Mouse (Mus musculus) heart, postnatal 0 days (tissue): ENCODE results near the gene Klhl8. TPM values are rescaled to one million over a fixed set of nuclear protein-coding genes. Genes with fewer than 3 reads are reported as not detected.

Experiments used
- ATAC-seq: fragments of 200-750 bp; cut with Nextera tagmentation; 2 replicates; pipeline ENCODE4 v1.8.0; 2017; ENCODE audit warnings: low read depth, moderate number of reproducible peaks, moderate library complexity; ENCODE audit not compliant: insufficient read depth
- DNase-seq: peaks from one replicate; pipeline ENCODE4 v3.0.0-alpha.2; 2016; ENCODE audit warnings: low spot score
- H3K27ac ChIP-seq: fragments of 300-500 bp; sonication (generic); 2 replicates; pipeline ENCODE4 v1.5.1; 2014; ENCODE audit warnings: low read depth, mild to moderate bottlenecking
- H3K27me3 ChIP-seq: fragments of 300-500 bp; sonication (generic); 2 replicates; pipeline ENCODE4 v1.6.1; 2014; ENCODE audit warnings: low read length, mixed read lengths; ENCODE audit not compliant: control insufficient read depth, insufficient read depth
- H3K36me3 ChIP-seq: fragments of 300-500 bp; sonication (generic); replicated peaks from 2 replicates; pipeline ENCODE4 v1.6.1; 2014; ENCODE audit warnings: low read length, mixed read lengths; ENCODE audit not compliant: control insufficient read depth, insufficient read depth
- H3K4me1 ChIP-seq: fragments of 300-500 bp; sonication (generic); 2 replicates; pipeline ENCODE4 v1.6.1; 2014; ENCODE audit warnings: antibody characterized with exemption; ENCODE audit not compliant: control insufficient read depth, insufficient read depth
- H3K4me2 ChIP-seq: fragments of 300-500 bp; sonication (generic); 2 replicates; pipeline ENCODE4 v1.6.1; 2014; ENCODE audit warnings: low read depth, mild to moderate bottlenecking, low read length, moderate library complexity
- H3K4me3 ChIP-seq: fragments of 300-500 bp; sonication (generic); 2 replicates; pipeline ENCODE4 v1.5.1; 2014; ENCODE audit warnings: low read depth, low read length
- H3K9ac ChIP-seq: fragments of 300-500 bp; sonication (generic); replicated peaks from 2 replicates; pipeline ENCODE4 v1.6.1; 2014; ENCODE audit warnings: low read depth, low read length, mixed read lengths
- H3K9me3 ChIP-seq: fragments of 300-500 bp; sonication (generic); replicated peaks from 2 replicates; pipeline ENCODE4 v1.6.1; 2016; ENCODE audit warnings: low read length; ENCODE audit not compliant: control insufficient read depth
- CTCF ChIP-seq: IDR thresholded peaks from 2 replicates; pipeline ENCODE4 v1.5.1; 2016; ENCODE audit warnings: antibody characterized with exemption, control low read depth, low read depth
- EP300 ChIP-seq: IDR thresholded peaks from 2 replicates; pipeline ENCODE4 v1.6.1; 2016; ENCODE audit warnings: antibody characterized with exemption, low read depth
- WGBS: fragments of 180-500 bp; shearing (Covaris S2); extraction: QIAGEN DNeasy Blood & Tissue Kit; methylation state at CpG from one replicate; pipeline ENCODE4 v1.1.7; 2014; 5-methylcytosine and 5-hydroxymethylcytosine counted together
- polyA plus RNA-seq: library from polyadenylated mRNA; unstranded; fragments of >200 nt; fragmentation: Nextera tagmentation; extraction: Ambion mirVana; gene quantifications from 2 replicates; pipeline ENCODE4 v1.2.1, GENCODE M21; 2015
- total RNA-seq: library from RNA; depleted of rRNA; stranded (reverse); fragments of >200 nt; gene quantifications from 2 replicates; pipeline ENCODE4 v1.2.3, GENCODE M21; 2014; ENCODE audit warnings: low replicate concordance

The Klhl8 gene
- total and polyA plus RNA-seq, 2 experiments from 2014 or later = 10.9 to 12.8 TPM

DNA sequence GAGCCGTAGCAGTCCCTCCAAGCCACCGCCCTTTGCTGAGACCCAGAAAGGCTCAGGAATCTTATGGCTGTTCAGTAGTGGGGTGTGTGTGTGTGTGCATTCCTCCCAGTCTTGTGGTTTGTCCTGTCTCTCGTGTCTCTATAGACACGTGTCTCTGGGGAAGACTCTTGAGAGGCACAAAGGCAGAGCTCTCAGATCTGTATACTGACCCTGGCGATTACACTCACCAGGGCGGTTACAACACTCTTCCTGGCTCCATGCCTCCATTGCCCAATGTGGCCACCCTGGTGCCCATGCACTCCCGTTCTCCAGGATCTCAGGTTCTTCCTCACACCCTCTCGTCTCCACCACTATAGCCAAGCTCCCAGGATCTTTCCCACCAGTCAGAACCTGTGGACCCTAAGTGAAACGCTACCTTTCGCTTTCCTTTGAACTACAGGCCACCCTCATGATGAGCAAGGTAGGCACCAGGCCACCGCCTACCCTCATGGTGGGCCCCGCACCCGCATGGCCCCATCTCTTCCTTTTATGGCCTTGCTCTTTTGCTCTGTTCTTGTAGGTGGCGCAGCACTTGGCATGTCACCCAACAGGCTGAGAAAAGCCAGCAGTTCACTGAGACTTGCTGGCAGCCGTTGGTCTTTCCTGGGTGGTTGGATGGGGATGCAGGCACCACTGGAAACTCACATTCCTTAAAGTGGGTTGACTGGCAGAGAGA, 72.4 kb downstream of the Klhl8 start:
- Histone ChIP-seq H3K4me1 (peaks cover 19% of the 10 kb centered on the region), H3K4me3 (no peak overlapping the region), H3K27ac (peak overlapping the region; percentile 70), H3K9ac (no peak overlapping the region), H3K9me3 (no peaks in the 10 kb centered on the region), H3K27me3 (no peaks in the 10 kb centered on the region), H3K4me2 (no peak overlapping the region), H3K36me3 (peaks cover 47% of the 10 kb centered on the region)
- DNase-seq (peak; percentile 70), ATAC-seq (peak; percentile 78)
- WGBS = 75% methylated on average over 15 of the region's 15 CpGs
- TF ChIP-seq EP300 (no peak), CTCF (no peak)

GRCm38 (mm10) chr5:103836148-103836784, 74.8 kb downstream of the Klhl8 start:
- DNase-seq (no peak), ATAC-seq (no peak)
- H3K27me3 ChIP-seq = no peaks in the 10 kb centered on the region
- H3K4me2 ChIP-seq = no peak overlapping the region
- H3K9ac ChIP-seq = no peak overlapping the region
- H3K4me3 ChIP-seq = no peak overlapping the region
- TF ChIP-seq EP300 = no peak
- no peak for TF ChIP-seq CTCF
- H3K36me3 ChIP-seq = peaks cover 43% of the 10 kb centered on the region
- peaks cover 19% of the 10 kb centered on the region for H3K4me1 ChIP-seq
- H3K9me3 ChIP-seq = no peaks in the 10 kb centered on the region
- WGBS = 53% methylated on average over 10 of the region's 11 CpGs
- H3K27ac ChIP-seq = no peak overlapping the region

DNA sequence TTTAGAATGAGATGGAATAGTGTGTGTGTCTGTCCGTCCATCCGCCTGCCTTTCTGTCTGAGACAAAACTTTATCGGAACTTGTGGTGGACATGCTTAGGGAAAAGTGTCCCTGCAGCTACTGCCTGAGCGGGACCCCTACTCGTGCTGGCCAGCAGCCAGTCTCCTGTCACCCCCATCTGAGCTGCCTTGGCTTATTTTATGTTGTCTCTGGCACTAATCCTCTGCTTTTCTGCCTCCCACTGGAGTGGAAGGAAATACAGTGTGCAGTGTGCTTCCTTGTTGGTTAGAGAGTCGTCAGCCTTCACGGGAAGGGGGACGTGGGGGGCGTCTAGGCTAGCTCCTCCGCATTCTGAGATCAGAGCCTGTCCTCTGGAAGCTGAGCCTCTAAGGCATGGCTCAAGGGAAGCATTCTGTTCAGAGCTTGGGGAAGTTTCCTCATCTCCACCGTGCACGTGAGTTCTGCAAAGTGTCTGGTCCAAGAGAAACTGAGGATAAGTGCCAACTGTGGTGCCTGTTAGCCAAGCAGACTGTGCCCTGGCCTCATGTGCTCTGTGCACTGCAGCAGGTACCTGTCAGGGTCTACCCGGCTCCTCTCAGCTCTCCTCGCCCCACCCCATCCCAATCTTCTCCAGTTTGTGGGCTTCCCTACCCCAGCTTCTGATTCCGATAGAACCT, 75.5 kb downstream of the Klhl8 start:
- Histone ChIP-seq H3K27me3 (no peaks in the 10 kb centered on the region), H3K9ac (no peak overlapping the region), H3K27ac (no peak overlapping the region), H3K4me3 (no peak overlapping the region), H3K4me1 (peaks cover 19% of the 10 kb centered on the region), H3K9me3 (no peaks in the 10 kb centered on the region), H3K36me3 (peaks cover 39% of the 10 kb centered on the region), H3K4me2 (no peak overlapping the region)
- no peak for TF ChIP-seq CTCF
- 60% methylated on average over 15 of the region's 15 CpGs for WGBS
- DNase-seq = no peak
- no peak for ATAC-seq

DNA sequence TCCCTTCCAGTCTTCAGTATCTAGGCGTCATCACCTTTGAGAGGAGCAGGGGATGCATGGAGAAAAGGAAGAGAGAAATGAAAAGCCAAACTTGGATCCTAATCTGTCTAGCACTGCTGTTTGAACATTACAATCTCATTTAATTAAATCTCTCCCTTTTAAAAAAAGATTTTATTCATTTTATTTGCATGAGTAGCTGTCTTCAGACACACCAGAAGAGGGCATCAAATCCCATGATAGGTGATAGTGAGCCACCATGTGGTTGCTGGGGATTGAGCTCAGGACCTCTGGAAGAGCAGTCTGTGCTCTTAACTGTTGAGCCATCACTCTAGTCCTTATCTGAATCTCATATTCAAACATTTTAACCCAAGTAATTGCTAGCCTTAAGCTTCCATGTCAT, 80.2 kb downstream of the Klhl8 start:
- no peaks in the 10 kb centered on the region for H3K27me3 ChIP-seq
- WGBS = 95% methylated on average over 1 of the region's 1 CpGs
- no peak overlapping the region for H3K9ac ChIP-seq
- peaks cover 53% of the 10 kb centered on the region for H3K36me3 ChIP-seq
- H3K27ac ChIP-seq = no peak overlapping the region
- no peak overlapping the region for H3K4me2 ChIP-seq
- ATAC-seq = no peak
- no peaks in the 10 kb centered on the region for H3K9me3 ChIP-seq
- no peak for TF ChIP-seq EP300
- TF ChIP-seq CTCF = no peak
- DNase-seq = no peak
- peaks cover 24% of the 10 kb centered on the region for H3K4me1 ChIP-seq
- H3K4me3 ChIP-seq = no peak overlapping the region

GRCm38 (mm10) chr5:103829158-103829557, 81.9 kb downstream of the Klhl8 start:
- Histone ChIP-seq H3K4me1 (peaks cover 20% of the 10 kb centered on the region), H3K9ac (0 out of 2 replicates have a peak overlapping the region, but pooled peaks have one; percentile 19), H3K4me3 (no peak overlapping the region), H3K27me3 (no peaks in the 10 kb centered on the region), H3K27ac (peak overlapping the region; percentile 87), H3K36me3 (peaks cover 42% of the 10 kb centered on the region), H3K4me2 (no peak overlapping the region), H3K9me3 (no peaks in the 10 kb centered on the region)
- 52% methylated on average over 12 of the region's 12 CpGs for WGBS
- no peak for DNase-seq
- ATAC-seq = 0 out of 2 replicates have a peak, but pooled peaks have one; percentile 3
- TF ChIP-seq CTCF (no peak), EP300 (no peak)
